Mouse (Mus musculus) 3134 (cell line): ENCODE results near the gene Tbc1d22a.
"Not testable (repeated sequence)": the region's sequence is repeated elsewhere in the genome, so short reads cannot be mapped to it uniquely, and the experiment has no call there.

Experiments used
- DNase-seq: peaks from one replicate; pipeline ENCODE4 v3.0.0-alpha.2; 2011; ENCODE audit warnings: low spot score; ENCODE audit not compliant: insufficient read length; ENCODE audit errors: extremely low read depth

Gene Tbc1d22a

GRCm38 (mm10) chr15:86213753-86214548 is at the start of gene Tbc1d22a:
TSS of gene Tbc1d22a (plus strand) at chr15:86214459.
- DNase-seq = peak; percentile 93

DNA sequence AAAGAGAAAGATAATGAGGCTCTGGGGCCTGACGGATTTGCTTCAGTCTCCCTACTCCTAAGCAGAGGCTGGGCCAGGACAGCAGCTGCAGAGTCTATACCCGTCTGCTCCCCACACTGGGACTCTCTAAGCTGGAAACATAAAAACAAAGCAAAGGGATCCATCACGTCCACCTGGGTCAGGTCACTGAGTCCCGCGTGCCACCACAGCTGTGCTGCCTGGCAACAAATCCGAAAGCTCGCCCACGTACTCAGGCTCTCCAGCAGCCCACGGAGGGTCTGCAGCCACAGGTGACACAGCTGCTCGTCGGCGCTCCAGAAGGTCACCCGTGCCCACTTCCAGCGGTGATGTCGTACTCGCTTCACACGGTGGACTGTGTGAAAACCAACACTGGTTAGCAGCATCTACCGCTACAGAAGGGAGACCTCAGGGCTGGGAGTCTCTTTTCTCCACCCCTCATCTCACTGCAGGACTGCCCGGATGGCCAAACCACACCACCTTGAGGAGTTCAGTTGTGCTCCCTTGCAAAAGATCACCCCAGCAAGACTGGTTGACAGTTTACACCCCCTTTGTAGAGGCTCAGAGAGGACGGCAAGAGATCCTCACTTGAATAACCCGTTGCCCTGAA is 49.4 kb upstream of the Tbc1d22a start:
- no peak for DNase-seq

DNA sequence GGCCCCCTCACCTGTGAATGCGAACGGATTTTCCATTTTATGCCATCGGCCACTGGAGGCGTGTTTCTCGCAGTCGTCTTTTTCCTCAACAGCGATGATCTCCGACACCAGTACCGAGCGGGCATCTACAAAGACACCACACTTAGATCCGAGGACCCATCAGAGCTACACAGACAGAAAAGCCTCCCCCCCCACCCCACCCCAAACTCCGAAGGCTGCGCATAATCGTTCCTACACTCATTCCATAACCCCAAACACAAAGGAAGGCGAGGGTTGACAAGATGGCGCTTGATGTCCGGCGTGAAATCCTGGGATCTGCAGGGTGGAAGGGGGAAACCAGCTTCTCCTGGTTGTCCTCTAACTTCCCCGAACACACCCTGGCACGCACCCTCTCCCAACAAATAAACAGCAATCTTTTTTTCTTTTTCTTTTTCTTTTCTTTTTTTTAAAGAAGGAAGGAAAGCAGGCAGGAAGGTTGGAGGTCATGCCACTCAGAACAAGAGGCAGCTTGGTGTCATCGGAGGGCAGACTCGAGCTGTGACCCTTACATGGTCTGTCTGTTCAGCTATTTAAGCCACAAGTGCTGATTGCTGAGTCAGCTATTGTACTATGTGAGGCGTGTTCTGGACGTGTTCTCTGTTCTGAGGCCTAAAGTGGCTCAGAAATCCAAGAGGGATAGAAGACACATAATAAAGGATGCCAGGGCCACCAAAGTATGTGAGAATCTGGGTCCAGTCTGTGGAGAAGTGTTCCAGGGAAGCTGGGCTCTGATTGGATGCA is 48.3 kb upstream of the Tbc1d22a start:
- DNase-seq = no peak

- DNase-seq = no peak
Measured at GRCm38 (mm10) chr15:86167032-86167655, 47.1 kb upstream of the Tbc1d22a start.

DNA sequence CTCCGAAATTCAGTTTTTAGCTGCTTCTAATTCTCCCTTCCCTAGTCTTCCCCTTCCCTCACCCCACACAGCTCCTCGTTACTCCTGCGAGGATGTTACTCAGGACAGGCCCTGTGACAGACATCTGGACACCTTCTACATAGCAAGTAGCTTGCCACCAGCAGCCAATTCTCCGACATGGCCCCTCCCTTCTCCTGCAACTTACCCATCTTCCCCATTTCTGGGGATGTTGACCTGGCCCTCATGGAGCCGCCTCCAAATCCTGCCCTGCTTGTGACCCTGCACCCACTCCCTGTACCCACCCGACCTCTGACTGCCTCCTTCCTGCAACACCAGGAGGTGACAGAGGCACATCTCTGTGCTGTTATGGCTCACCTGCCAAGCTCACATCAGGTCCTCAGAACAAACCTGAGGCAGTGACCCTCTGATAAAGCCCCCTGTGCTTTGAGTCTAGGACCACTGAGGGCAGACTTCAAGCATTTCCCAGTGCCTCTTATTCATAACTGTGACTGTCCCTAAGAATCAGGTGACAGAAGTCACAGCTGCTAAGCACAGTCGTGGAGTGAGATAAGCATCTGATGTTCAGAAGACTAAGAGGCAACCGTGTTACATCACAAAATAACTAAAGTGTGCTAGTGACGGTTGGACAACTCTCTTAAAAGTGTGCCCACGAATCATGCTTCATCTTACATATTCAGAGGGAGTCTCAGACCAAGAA is 46.3 kb upstream of the Tbc1d22a start:
- no peak for DNase-seq

DNA sequence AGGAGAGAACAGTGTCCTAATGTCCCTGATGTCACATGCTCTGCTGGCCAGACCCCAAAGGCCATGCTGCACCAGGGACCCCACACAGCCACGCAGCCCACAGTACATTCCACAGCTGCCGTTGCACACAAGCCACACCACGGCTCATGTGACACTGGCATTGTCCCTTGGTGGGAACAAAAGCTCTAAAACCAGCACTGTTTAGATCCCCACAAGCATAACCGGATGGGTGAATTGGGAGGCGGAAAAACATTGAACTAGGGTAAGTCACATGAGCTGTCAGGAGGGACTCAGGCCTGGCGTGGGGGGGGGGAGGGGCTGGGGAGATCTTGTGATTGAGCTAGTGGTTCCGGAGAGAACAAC is 45.8 kb upstream of the Tbc1d22a start:
- no peak for DNase-seq

- DNase-seq = no peak
Measured at GRCm38 (mm10) chr15:86168941-86169816, 45.1 kb upstream of the Tbc1d22a start.

DNA sequence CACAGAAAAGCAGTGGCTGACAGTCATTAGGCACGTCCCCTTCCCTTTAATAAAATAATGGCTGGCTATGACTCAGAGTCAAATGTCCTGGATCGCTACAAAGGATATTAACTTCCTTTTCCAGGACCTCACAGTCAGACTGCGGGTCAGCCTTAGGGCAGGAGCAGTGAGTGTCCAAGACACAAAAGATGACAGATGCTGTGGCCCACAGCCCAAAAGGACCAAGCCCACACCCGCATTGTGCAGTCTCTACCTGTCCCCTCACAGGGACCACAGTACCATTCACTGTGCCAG is 44.5 kb upstream of the Tbc1d22a start:
- no peak for DNase-seq

GRCm38 (mm10) chr15:86171316-86171715 is 42.9 kb upstream of the Tbc1d22a start:
- DNase-seq = no peak

DNA sequence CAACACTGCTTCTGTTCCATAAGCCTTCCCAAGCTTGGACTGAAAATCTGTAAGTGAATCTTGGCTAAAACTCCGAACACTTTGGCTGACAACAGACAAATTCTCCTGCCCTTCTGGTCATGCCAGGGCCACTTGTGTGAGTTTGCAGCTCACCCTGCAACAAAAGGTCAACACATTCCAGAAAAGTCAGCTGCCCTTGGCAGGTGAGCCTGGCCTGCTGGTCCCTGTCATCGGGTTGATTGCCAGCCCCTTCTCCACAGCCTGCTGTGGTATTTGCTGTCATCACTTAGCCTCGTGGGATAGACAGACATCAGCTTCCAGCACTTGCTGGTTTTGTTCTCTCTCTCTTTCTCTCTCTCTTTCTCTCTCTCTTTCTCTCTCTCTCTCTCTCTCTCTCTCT is 42.1 kb upstream of the Tbc1d22a start:
- DNase-seq = peak; percentile 47

- DNase-seq = no peak
Measured at GRCm38 (mm10) chr15:86172526-86172925, 41.7 kb upstream of the Tbc1d22a start.

DNA sequence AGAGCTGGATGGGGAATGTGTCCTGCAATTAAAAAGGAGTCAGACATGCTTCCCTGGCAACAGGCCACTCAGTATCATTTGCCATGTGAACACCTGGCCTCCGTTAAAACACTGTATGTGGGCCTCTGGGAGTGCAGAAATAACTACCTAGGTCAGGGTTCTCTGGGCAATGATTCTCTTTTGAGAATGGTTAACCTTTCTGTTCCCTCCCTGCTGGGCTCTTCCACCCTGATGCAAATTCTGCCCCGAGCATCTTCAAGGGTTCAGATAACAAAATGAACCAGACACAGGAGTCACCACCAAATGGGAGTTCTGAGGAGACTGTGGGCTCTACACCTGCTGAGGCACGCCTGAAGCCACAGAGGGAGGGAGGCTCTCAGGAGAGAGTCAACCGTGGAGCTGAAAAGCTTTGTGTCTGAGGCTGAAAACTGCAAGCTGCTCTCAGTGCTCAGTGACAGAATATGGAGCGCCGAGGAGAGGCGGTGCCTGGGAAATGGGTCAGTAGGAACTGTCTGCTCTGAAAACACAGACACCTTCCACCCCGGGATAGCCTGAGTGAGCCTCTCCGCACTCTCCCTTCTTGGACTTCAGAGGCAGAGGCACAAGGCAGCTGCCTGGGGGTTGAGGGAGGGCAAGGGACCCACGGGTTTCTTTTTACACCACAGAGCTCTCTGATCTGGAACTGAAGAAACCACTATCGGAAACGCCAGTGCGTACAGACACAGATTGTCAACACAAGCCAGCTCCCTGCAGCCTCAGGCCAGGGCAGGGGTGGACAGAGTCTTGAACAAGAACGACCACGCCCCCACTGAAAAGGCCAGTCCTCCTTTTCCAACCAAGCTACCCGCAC is 40.9 kb upstream of the Tbc1d22a start:
- no peak for DNase-seq

GRCm38 (mm10) chr15:86175253-86176050 is 38.8 kb upstream of the Tbc1d22a start:
- DNase-seq = no peak

- DNase-seq = no peak
Measured at GRCm38 (mm10) chr15:86176166-86176565, 38.1 kb upstream of the Tbc1d22a start.

DNA sequence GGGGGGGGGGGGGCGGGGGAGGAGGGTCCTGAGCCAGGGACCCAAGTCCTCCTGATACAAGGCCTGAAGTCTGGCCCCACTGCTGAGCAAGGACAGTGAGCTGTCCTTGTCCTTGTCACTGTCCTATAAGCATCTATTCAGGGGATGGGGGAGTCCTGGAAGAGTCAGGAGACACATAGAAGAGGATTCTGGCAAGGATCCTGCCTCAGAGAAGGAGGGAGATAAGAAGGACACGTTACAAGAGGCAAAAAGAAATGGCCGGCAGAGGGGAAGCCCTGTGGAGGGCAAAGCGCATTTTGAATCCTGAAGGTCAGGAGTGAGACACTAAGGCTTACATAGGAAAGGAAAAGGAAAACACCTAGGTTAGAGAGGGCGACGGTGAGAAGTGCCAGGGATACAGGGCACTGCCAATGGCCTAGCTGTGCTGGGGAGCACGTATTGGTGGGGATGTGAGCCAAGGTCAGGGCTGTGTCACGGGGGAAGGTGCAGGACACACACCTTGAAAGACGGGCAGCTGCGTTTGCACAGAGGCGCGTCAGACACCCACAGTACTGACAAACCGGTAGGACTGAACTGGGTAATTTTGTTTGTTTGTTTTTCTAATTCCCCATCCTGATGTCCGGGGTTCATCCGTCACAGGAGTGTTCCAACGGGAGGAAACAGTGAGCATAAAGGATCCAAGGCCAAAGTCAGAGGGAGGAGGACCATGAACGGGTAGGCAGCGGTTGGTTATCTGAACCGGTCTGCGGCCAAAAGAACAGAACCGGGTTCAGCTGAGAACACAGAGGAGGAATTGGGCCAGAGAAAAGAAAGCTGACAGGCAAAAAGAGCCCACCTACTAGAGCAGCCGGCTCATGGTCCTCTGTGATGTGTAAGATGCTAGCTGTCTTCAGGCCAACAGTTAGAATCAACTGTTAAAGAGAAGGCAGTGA is 37.2 kb upstream of the Tbc1d22a start:
- no peak for DNase-seq

DNA sequence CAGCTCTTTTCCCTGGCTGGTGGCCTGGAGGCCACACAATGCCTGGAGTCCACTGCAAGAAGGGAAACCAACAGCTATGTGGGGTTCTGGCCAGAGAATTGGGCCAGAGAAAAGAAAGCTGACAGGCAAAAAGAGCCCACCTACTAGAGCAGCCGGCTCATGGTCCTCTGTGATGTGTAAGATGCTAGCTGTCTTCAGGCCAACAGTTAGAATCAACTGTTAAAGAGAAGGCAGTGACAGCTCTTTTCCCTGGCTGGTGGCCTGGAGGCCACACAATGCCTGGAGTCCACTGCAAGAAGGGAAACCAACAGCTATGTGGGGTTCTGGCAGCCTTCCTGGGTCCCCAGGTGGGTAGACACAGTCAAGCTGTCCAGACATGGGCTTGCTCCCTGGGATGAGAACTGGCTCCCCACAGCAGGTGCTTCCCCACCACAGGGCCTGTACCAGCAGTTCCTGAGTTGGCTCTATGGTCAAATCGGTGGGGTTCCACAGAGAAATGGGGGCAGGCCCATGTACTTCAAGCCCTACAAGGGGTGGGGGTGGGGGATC is 36.5 kb upstream of the Tbc1d22a start:
- DNase-seq = not testable (repeated sequence)

- no peak for DNase-seq
Measured at GRCm38 (mm10) chr15:86178594-86178993, 35.7 kb upstream of the Tbc1d22a start.
